Mouse (Mus musculus) heart, adult 2 months (tissue): ENCODE results near the gene Gsg1.

Experiments used
- CTCF ChIP-seq: fragments of 200-600 bp; IDR thresholded peaks from 2 replicates; pipeline ENCODE4 v1.8.1; 2022; ENCODE audit warnings: antibody characterized with exemption, mild to moderate bottlenecking, moderate library complexity
- POLR2A ChIP-seq: fragments of 200-500 bp; IDR thresholded peaks from 2 replicates; pipeline ENCODE4 v1.6.1; 2011; ENCODE audit warnings: mild to moderate bottlenecking, low read depth, low read length, control low read depth; ENCODE audit not compliant: insufficient read depth

GRCm38 (mm10) chr6:135261124-135261523 is 7.0 kb upstream of the Gsg1 start:
- TF ChIP-seq CTCF (no peak), POLR2A (no peak)
